Mouse (Mus musculus) gastrocnemius, postnatal 10 days (tissue): ENCODE measurements around the gene Mul1. TPM values are rescaled to one million over a fixed set of nuclear protein-coding genes. Genes with fewer than 3 reads are reported as not detected.

Experiments used
- DNase-seq: peaks from one replicate; pipeline ENCODE4 v3.0.0; 2021; ENCODE audit warnings: mixed read lengths
- total RNA-seq, 2 experiments: library from RNA; stranded (reverse); gene quantifications; 2 replicates each; pipeline ENCODE4 v1.2.3; 2021

Mul1 gene
- total RNA-seq, 2 experiments from 2014 or later, result 32.3 to 35.7 TPM

GRCm38 (mm10) chr4:138440062-138440461 lies 5.6 kb downstream of the Mul1 start:
- no peak for DNase-seq

- DNase-seq, result no peak
Measured at GRCm38 (mm10) chr4:138444941-138445340, 10.5 kb downstream of the Mul1 start.

GRCm38 (mm10) chr4:138446981-138447380 lies 12.5 kb downstream of the Mul1 start:
- DNase-seq, result no peak

- DNase-seq, result peak; percentile 89
Measured at GRCm38 (mm10) chr4:138447387-138447786, 12.9 kb downstream of the Mul1 start.

- DNase-seq, result no peak
Measured at GRCm38 (mm10) chr4:138447827-138448602, 13.5 kb downstream of the Mul1 start.

GRCm38 (mm10) chr4:138448872-138449615 lies 14.6 kb downstream of the Mul1 start:
- DNase-seq, result no peak

GRCm38 (mm10) chr4:138449636-138450314 lies 15.3 kb downstream of the Mul1 start:
- no peak for DNase-seq

GRCm38 (mm10) chr4:138452306-138453096 lies 18.0 kb downstream of the Mul1 start:
- DNase-seq, result no peak

GRCm38 (mm10) chr4:138453097-138453752 lies 18.8 kb downstream of the Mul1 start:
- DNase-seq, result no peak

- peak; percentile 72 for DNase-seq
Measured at GRCm38 (mm10) chr4:138453753-138454570, 19.5 kb downstream of the Mul1 start, which contains the start of gene Camk2n1. TSS of gene Camk2n1 (plus strand) at chr4:138454314.

GRCm38 (mm10) chr4:138454571-138455140 lies 20.2 kb downstream of the Mul1 start:
- peak; percentile 60 for DNase-seq

GRCm38 (mm10) chr4:138455141-138455955 lies 20.9 kb downstream of the Mul1 start:
- DNase-seq, result peak; percentile 43

- DNase-seq, result no peak
Measured at GRCm38 (mm10) chr4:138455956-138456341, 21.5 kb downstream of the Mul1 start.

- DNase-seq, result no peak
Measured at GRCm38 (mm10) chr4:138456536-138456935, 22.1 kb downstream of the Mul1 start.

- no peak for DNase-seq
Measured at GRCm38 (mm10) chr4:138457091-138457490, 22.6 kb downstream of the Mul1 start.

GRCm38 (mm10) chr4:138458171-138458570 lies 23.7 kb downstream of the Mul1 start:
- DNase-seq, result no peak

- DNase-seq, result no peak
Measured at GRCm38 (mm10) chr4:138458735-138459440, 24.4 kb downstream of the Mul1 start.

- no peak for DNase-seq
Measured at GRCm38 (mm10) chr4:138459775-138460174, 25.3 kb downstream of the Mul1 start.

- no peak for DNase-seq
Measured at GRCm38 (mm10) chr4:138460910-138461309, 26.4 kb downstream of the Mul1 start.
